Comparison of ENCODE assay signal across 8 mouse cellular contexts in the genomic region with DNA sequence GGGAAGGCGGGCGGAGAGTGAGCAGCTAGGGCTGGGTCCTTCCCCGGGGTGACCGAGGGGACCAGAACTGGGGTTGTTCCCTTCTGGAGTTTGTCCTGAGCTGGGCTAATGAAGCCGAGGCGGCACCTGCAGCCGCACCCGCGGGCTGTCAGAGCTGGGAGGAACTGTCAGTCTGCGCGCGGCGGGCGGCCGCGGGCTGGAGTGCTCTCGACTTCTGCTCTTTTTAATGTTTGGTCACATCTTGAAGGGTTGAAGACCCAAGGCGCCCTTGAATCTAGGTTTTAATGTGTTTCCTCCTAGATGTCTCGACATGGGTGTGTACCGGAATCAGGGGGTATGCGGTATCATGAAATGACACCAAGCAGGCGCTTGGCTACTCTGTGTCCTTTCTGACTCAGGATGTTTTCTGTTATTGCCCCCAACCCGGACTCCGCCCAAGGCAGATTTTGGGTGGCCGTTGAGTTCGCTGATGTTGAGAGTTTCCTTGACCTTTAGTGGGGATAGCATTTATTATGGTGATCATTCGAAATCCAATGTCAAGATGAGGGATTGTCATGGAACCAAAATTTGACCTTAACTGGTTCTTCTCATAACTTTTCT. TPM values are rescaled to one million over a fixed set of nuclear protein-coding genes. Genes with fewer than 3 reads are reported as not detected.
A peak's percentile ranks its signal among the peaks of the same experiment; 100 is the strongest.
DNase-seq lines count a peak whose midpoint lies in the region; ATAC-seq and TF ChIP-seq lines count a peak whose summit lies in the region.

No protein-coding gene starts in this region.

- H3K36me3 ChIP-seq in thymus, adult 2 months (ENCODE audit: control insufficient read depth, insufficient read depth, low read length), result no peaks in the 10 kb centered on the region
- no peaks in the 10 kb centered on the region; the same call in 1 of the 2 replicates for H3K36me3 ChIP-seq in kidney, adult 2 months (ENCODE audit: control insufficient read depth, insufficient read depth, low read length)
- H3K36me3 ChIP-seq in liver, embryonic 11.5 days (ENCODE audit: control insufficient read depth, insufficient read depth, low read length), result no peaks in the 10 kb centered on the region
- H3K36me3 ChIP-seq in midbrain, postnatal 0 days (ENCODE audit: insufficient read depth, low read length), result no peaks in the 10 kb centered on the region

- peaks cover 6% of the 10 kb centered on the region; the same call in 1 of the 2 replicates for H3K4me1 ChIP-seq in thymus, adult 2 months (replicated peaks; ENCODE audit: control insufficient read depth, insufficient read depth, low read length)
- H3K4me1 ChIP-seq in cerebellum, adult 2 months (ENCODE audit: control insufficient read depth, insufficient read depth, low read length), result peaks cover 4% of the 10 kb centered on the region; the same call in 1 of the 2 replicates
- H3K4me1 ChIP-seq in kidney, adult 2 months (ENCODE audit: control insufficient read depth, insufficient read depth, low read length), result peaks cover 6% of the 10 kb centered on the region; the same call in 1 of the 2 replicates
- peaks cover 9% of the 10 kb centered on the region for H3K4me1 ChIP-seq in liver, embryonic 11.5 days (replicated peaks; ENCODE audit: control insufficient read depth, insufficient read depth, low read length)
- H3K4me1 ChIP-seq in midbrain, postnatal 0 days (ENCODE audit: insufficient read depth, low read length), result no peaks in the 10 kb centered on the region

- H3K27me3 ChIP-seq in thymus, adult 2 months (ENCODE audit: control insufficient read depth, insufficient read depth, low read length), result peaks cover 3% of the 10 kb centered on the region; the same call in 1 of the 2 replicates
- H3K27me3 ChIP-seq in cerebellum, adult 2 months (ENCODE audit: control insufficient read depth, insufficient read depth, low read length), result no peaks in the 10 kb centered on the region
- no peaks in the 10 kb centered on the region for H3K27me3 ChIP-seq in kidney, adult 2 months (replicated peaks; ENCODE audit: control insufficient read depth, insufficient read depth, low read length)
- peaks cover 2% of the 10 kb centered on the region; the same call in 1 of the 2 replicates for H3K27me3 ChIP-seq in liver, embryonic 11.5 days (replicated peaks; ENCODE audit: control insufficient read depth, insufficient read depth, low read length)
- H3K27me3 ChIP-seq in midbrain, postnatal 0 days (ENCODE audit: insufficient read depth, low read length), result no peaks in the 10 kb centered on the region

- ATAC-seq in liver, embryonic 11.5 days (replicated peaks; ENCODE audit: low FRiP score), result no peak
- no peak for ATAC-seq in midbrain, postnatal 0 days (ENCODE audit: low FRiP score)

- H3K4me3 ChIP-seq in thymus, adult 2 months (ENCODE audit: control insufficient read depth, insufficient read depth, low read length), result peak overlapping the region; percentile 88
- peak overlapping the region; percentile 87 for H3K4me3 ChIP-seq in cerebellum, adult 2 months (replicated peaks; ENCODE audit: insufficient read depth, low read depth, low read length)
- H3K4me3 ChIP-seq in kidney, adult 2 months (ENCODE audit: insufficient read depth, low read depth, low read length), result peak overlapping the region; percentile 88
- peak overlapping the region; percentile 89 for H3K4me3 ChIP-seq in liver, embryonic 11.5 days (ENCODE audit: low read depth, low read length)
- peak overlapping the region; percentile 99 for H3K4me3 ChIP-seq in midbrain, postnatal 0 days (ENCODE audit: low read depth, low read length)

- 6% methylated on average over 27 of the region's 27 CpGs for WGBS in thymus, adult 2 months
- under 1% methylated on average over 27 of the region's 27 CpGs for WGBS in cerebellum, adult 2 months
- WGBS in kidney, adult 2 months, result 1% methylated on average over 27 of the region's 27 CpGs
- WGBS in liver, embryonic 11.5 days, result 2% methylated on average over 27 of the region's 27 CpGs
- 2% methylated on average over 25 of the region's 27 CpGs for WGBS in midbrain, postnatal 0 days

- H3K27ac ChIP-seq in thymus, adult 2 months (ENCODE audit: control insufficient read depth, insufficient read depth, low read length), result no peak overlapping the region
- H3K27ac ChIP-seq in cerebellum, adult 2 months (ENCODE audit: insufficient read depth, low read length), result peak overlapping the region; percentile 100
- H3K27ac ChIP-seq in kidney, adult 2 months (ENCODE audit: insufficient read depth, low read depth, low read length), result peak overlapping the region; percentile 95
- peak overlapping the region; percentile 96; the same call in 1 of the 2 replicates for H3K27ac ChIP-seq in liver, embryonic 11.5 days (ENCODE audit: low read depth, low read length)
- H3K27ac ChIP-seq in midbrain, postnatal 0 days (ENCODE audit: low read depth, low read length), result peak overlapping the region; percentile 100

- peak overlapping the region; percentile 99 for H3K4me2 ChIP-seq in liver, embryonic 11.5 days
- peak overlapping the region; percentile 81 for H3K4me2 ChIP-seq in midbrain, postnatal 0 days (ENCODE audit: low read depth, low read length, poor library complexity, severe bottlenecking)

- TF ChIP-seq POLR2A in thymus, adult 2 months (IDR thresholded peaks at IDR 0.05; ENCODE audit: control insufficient read depth, extremely low read depth, insufficient read depth, low read length, poor library complexity), result no peak
- TF ChIP-seq POLR2A in cerebellum, adult 2 months (IDR thresholded peaks at IDR 0.05; ENCODE audit: borderline replicate concordance, insufficient read depth, low read length), result 0 out of 2 replicates have a peak, but pooled peaks have one; percentile 18
- TF ChIP-seq POLR2A in kidney, adult 2 months (IDR thresholded peaks at IDR 0.05; ENCODE audit: low read depth, low read length), result no peak

- H3K9me3 ChIP-seq in liver, embryonic 11.5 days (ENCODE audit: control insufficient read depth, low read length), result no peaks in the 10 kb centered on the region
- no peaks in the 10 kb centered on the region for H3K9me3 ChIP-seq in midbrain, postnatal 0 days (ENCODE audit: low read length)

- DNase-seq in thymus, adult 2 months, result peak; percentile 47
- no peak for DNase-seq in thymus, postnatal 4 days
- DNase-seq in cerebellum, adult 2 months, result peak; percentile 70 to 79
- peak; percentile 8 to 24 for DNase-seq in gastrocnemius, postnatal 4 days (ENCODE audit: low spot score in 2 of 2)
- DNase-seq in kidney, adult 2 months, result peak; percentile 59
- peak; percentile 69 for DNase-seq in liver, embryonic 11.5 days (ENCODE audit: low spot score)
- DNase-seq in midbrain, postnatal 0 days (ENCODE audit: low spot score), result no peak
- DNase-seq in c-Kit-positive CD71-positive TER-119-positive erythroid progenitor cells, embryonic 14.5 days (ENCODE audit: low spot score), result no peak

- H3K9ac ChIP-seq in liver, embryonic 11.5 days (ENCODE audit: low read depth, low read length), result peak overlapping the region; percentile 83
- H3K9ac ChIP-seq in midbrain, postnatal 0 days (replicated peaks; ENCODE audit: low read length, poor library complexity, severe bottlenecking), result peak overlapping the region; percentile 98

- no peak for TF ChIP-seq CTCF in thymus, adult 2 months (IDR thresholded peaks at IDR 0.05; ENCODE audit: borderline replicate concordance, control insufficient read depth, extremely low read depth, insufficient read depth, low read length, poor library complexity)
- TF ChIP-seq CTCF in cerebellum, adult 2 months (IDR thresholded peaks at IDR 0.05; ENCODE audit: borderline replicate concordance, insufficient read depth, low read depth, low read length), result no peak
- no peak for TF ChIP-seq CTCF in kidney, adult 2 months (conservative IDR thresholded peaks at IDR 0.05; ENCODE audit: insufficient read depth, insufficient read length, low read depth, low read length)
- no peak for TF ChIP-seq CTCF in midbrain, postnatal 0 days (IDR thresholded peaks at IDR 0.05)

RNA-seq across cellular contexts. Expression of gene Cpeb2, which starts 2.3 kb away (rescaled TPM):
- polyA plus RNA-seq in thymus, adult 2 months (2012; rRNA removed), result 4.2 and 8.1 TPM in 2 replicates
- polyA plus RNA-seq in cerebellum, adult 2 months (2012; rRNA removed), result 31.1 and 31.8 TPM in 2 replicates
- 1 to 10 TPM; 8.9 to 9.9 TPM for total RNA-seq in gastrocnemius, postnatal 4 days (2021)
- polyA plus RNA-seq in kidney, adult 2 months (2012; rRNA removed), result 5.8 and 5.9 TPM in 2 replicates
- polyA plus RNA-seq in liver, embryonic 11.5 days (2014; fragmentation: Nextera tagmentation; extraction: Ambion mirVana), result 1.1 and 1.5 TPM in 2 replicates
- 29.5 and 42.2 TPM in 2 replicates for total RNA-seq in midbrain, postnatal 0 days (2014; rRNA removed)
- polyA plus RNA-seq in midbrain, postnatal 0 days (2015; fragmentation: Nextera tagmentation; extraction: Ambion mirVana), result 12.9 and 15.3 TPM in 2 replicates

Comparison
In these comparisons a context has a peak if more than half of its experiments do, and no peak if none do; other contexts are left out.
1. DNase-seq: peak in thymus, adult 2 months (single experiment), cerebellum, adult 2 months (2 of 2), gastrocnemius, postnatal 4 days (2 of 2), kidney, adult 2 months (single experiment) and liver, embryonic 11.5 days (single experiment); none in thymus, postnatal 4 days (single experiment), midbrain, postnatal 0 days (single experiment) and c-Kit-positive CD71-positive TER-119-positive erythroid progenitor cells, embryonic 14.5 days (single experiment).
2. Peak in every context shown above with its lines, with median percentiles within 50 percentile points of each other: H3K4me3 ChIP-seq.